Mouse (Mus musculus): ENCODE results near the gene Rilpl1.

DNA sequence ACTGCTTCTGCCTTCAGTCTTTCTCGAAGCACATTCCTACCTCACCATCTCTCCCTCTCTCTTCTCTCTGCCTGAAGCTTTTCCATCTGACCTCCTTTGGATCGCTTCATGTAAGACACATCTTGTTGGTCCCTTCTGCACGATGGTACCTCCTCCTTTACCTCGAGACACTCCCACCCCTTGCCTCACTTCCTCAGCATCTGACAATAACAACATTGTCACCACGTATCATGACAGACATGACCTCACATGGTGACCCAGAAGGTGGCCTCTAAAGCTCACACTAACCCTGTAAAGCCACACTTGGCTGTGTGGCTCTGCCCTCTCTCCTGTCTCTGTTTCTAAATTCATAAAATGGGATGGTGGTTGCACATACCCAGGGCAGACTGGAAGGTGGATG lies 15.4 kb downstream of the Rilpl1 start:
- no peak for TF ChIP-seq CTCF (IDR thresholded peaks at IDR 0.05; ENCODE audit: low read depth)
- no peak for TF ChIP-seq EP300 (IDR thresholded peaks at IDR 0.05; ENCODE audit: low read depth)

Measured in liver, embryonic 14.5 days (tissue).